8 mouse cellular contexts compared by ENCODE assay signal in genomic region chr6:92464781-92465337, GRCm38 (mm10).
DNase-seq lines count a peak whose midpoint lies in the region; ATAC-seq and TF ChIP-seq lines count a peak whose summit lies in the region.

No protein-coding gene starts in this region.

- no peak overlapping the region for H3K4me2 ChIP-seq in neural tube, embryonic 13.5 days
- no peak overlapping the region for H3K4me2 ChIP-seq in heart, postnatal 0 days (ENCODE audit: low read depth, low read length)

- peak overlapping the region; percentile 47 for H3K27ac ChIP-seq in neural tube, embryonic 13.5 days (replicated peaks)
- peak overlapping the region; percentile 66 for H3K27ac ChIP-seq in heart, postnatal 0 days (ENCODE audit: low read depth)

- no peaks in the 10 kb centered on the region for H3K36me3 ChIP-seq in neural tube, embryonic 13.5 days
- H3K36me3 ChIP-seq in heart, postnatal 0 days (replicated peaks; ENCODE audit: control insufficient read depth, insufficient read depth, low read length) = no peaks in the 10 kb centered on the region

- H3K27me3 ChIP-seq in neural tube, embryonic 13.5 days = no peaks in the 10 kb centered on the region
- H3K27me3 ChIP-seq in heart, postnatal 0 days (ENCODE audit: control insufficient read depth, insufficient read depth, low read length) = no peaks in the 10 kb centered on the region

- no peak for ATAC-seq in neural tube, embryonic 13.5 days (ENCODE audit: low read depth)
- peak; percentile 45 for ATAC-seq in heart, postnatal 0 days (ENCODE audit: insufficient read depth, low read depth)
- no peak for ATAC-seq in erythroblast, adult 5-6 weeks (replicated peaks; ENCODE audit: low FRiP score, poor library complexity, severe bottlenecking)
- ATAC-seq in megakaryocyte progenitor cell, adult 5-6 weeks (replicated peaks; ENCODE audit: poor library complexity) = no peak

- TF ChIP-seq EP300 in heart, postnatal 0 days (IDR thresholded peaks at IDR 0.05; ENCODE audit: low read depth) = no peak

- no peak for TF ChIP-seq CTCF in heart, postnatal 0 days (IDR thresholded peaks at IDR 0.05; ENCODE audit: low read depth)

- H3K9ac ChIP-seq in neural tube, embryonic 13.5 days = no peak overlapping the region
- no peak overlapping the region for H3K9ac ChIP-seq in heart, postnatal 0 days (replicated peaks; ENCODE audit: low read depth, low read length)

- H3K9me3 ChIP-seq in neural tube, embryonic 13.5 days = no peaks in the 10 kb centered on the region
- H3K9me3 ChIP-seq in heart, postnatal 0 days (replicated peaks; ENCODE audit: control insufficient read depth, low read length) = no peaks in the 10 kb centered on the region

- WGBS in neural tube, embryonic 13.5 days = 59% methylated on average over 7 of the region's 7 CpGs
- 29% methylated on average over 7 of the region's 7 CpGs for WGBS in heart, postnatal 0 days

- DNase-seq in neural tube, embryonic 10.5 days (ENCODE audit: extremely low spot score, low spot score) = no peak
- peak; percentile 71 to 76 for DNase-seq in cerebellum, postnatal 14 days
- no peak for DNase-seq in heart, postnatal 0 days (ENCODE audit: low spot score)
- peak; percentile 74 to 83 for DNase-seq in lung, adult 18-20 months
- no peak for DNase-seq in thymus, postnatal 0 days (ENCODE audit: low spot score)

- no peak overlapping the region for H3K4me3 ChIP-seq in neural tube, embryonic 13.5 days
- no peak overlapping the region for H3K4me3 ChIP-seq in heart, postnatal 0 days (ENCODE audit: low read depth, low read length)

- H3K4me1 ChIP-seq in neural tube, embryonic 13.5 days (replicated peaks) = peaks cover 67% of the 10 kb centered on the region
- H3K4me1 ChIP-seq in heart, postnatal 0 days (ENCODE audit: control insufficient read depth, insufficient read depth) = peaks cover 46% of the 10 kb centered on the region

Comparison
In these comparisons a context has a peak if more than half of its experiments do, and no peak if none do; other contexts are left out.
1. DNase-seq: peak in cerebellum, postnatal 14 days (2 of 2) and lung, adult 18-20 months (2 of 2); none in neural tube, embryonic 10.5 days (single experiment), heart, postnatal 0 days (single experiment) and thymus, postnatal 0 days (single experiment).